ENCODE assay signal across 13 mouse cellular contexts in the genomic region with DNA sequence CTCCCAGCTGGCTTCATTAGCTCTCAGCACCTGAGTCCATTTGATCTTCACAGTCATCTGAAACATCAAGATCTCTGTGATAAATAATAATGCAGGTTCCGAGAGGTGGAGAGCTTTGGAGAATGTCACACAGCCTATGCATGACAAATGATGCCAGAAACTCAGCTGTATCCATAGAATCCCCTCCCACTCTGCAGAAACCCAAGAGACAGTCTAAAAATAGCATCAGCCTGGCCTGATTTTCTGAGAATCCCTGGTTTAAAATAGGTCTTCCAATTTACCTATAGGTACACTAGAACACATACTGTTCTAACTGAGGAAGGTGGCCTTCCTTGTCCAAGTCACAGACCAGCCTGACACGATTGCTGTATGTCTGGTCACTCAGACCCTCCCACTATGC.
"Had no signal": no experiment of that assay in that cellular context is flagged by ENCODE, and none has a peak within 500 bp of the region (broad histone marks: within the 10 kb centered on the region; RNA-seq: fewer than 3 reads in every experiment).

No protein-coding gene starts in this region.

- H3K9me3 ChIP-seq: kidney, embryonic 15.5 days; limb, embryonic 15.5 days; liver, embryonic 12.5 days; lung, embryonic 15.5 days; midbrain, embryonic 15.5 days had no signal

- H3K4me1 ChIP-seq: kidney, embryonic 15.5 days; limb, embryonic 15.5 days; liver, embryonic 12.5 days; lung, embryonic 15.5 days; midbrain, embryonic 15.5 days had no signal

- ATAC-seq: intestine, embryonic 16.5 days; liver, embryonic 12.5 days had no signal

- H3K27ac ChIP-seq: kidney, embryonic 15.5 days; limb, embryonic 15.5 days; liver, embryonic 12.5 days; lung, embryonic 15.5 days; macrophage; midbrain, embryonic 15.5 days had no signal

- H3K9ac ChIP-seq: kidney, embryonic 15.5 days; limb, embryonic 15.5 days; liver, embryonic 12.5 days; lung, embryonic 15.5 days; midbrain, embryonic 15.5 days had no signal

- H3K27me3 ChIP-seq: kidney, embryonic 15.5 days; limb, embryonic 15.5 days; liver, embryonic 12.5 days; lung, embryonic 15.5 days; midbrain, embryonic 15.5 days had no signal

- DNase-seq: kidney, adult 2 months; kidney, postnatal 25 days; layer of hippocampus, adult 9-11 months; layer of hippocampus, postnatal 36 days; lung, postnatal 14 days; thymus, postnatal 4 days had no signal

- H3K36me3 ChIP-seq: kidney, embryonic 15.5 days; limb, embryonic 15.5 days; liver, embryonic 12.5 days; lung, embryonic 15.5 days; midbrain, embryonic 15.5 days had no signal

- H3K4me2 ChIP-seq: kidney, embryonic 15.5 days; limb, embryonic 15.5 days; liver, embryonic 12.5 days; lung, embryonic 15.5 days; midbrain, embryonic 15.5 days had no signal

- H3K4me3 ChIP-seq: kidney, embryonic 15.5 days; limb, embryonic 15.5 days; liver, embryonic 12.5 days; lung, embryonic 15.5 days; midbrain, embryonic 15.5 days had no signal
